Mouse (Mus musculus) right cerebral cortex, postnatal 14 days (tissue): ENCODE results near the gene Slc22a14.

Experiments
- DNase-seq: peaks from one replicate; pipeline ENCODE4 v3.0.0; 2022

Gene Slc22a14

DNA sequence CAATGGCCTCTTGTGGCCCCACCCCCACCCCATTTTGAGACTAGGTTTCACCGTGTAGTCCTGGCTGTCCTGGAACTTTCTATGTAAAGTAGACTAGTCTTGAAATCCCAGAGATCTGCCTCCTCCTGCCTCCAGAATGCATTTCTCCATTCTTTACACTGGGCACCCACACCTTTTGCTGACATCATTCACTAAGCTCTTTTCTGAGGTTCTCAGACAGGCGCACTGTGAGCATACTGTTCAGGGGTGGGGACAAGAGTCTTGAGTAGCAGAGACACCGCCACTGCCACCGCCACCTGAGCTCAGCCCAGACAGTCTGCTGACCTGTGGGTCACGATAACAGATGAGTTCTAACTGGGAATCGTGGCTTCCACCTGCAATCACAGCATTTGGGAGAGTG, 9.4 kb downstream of the Slc22a14 start:
- no peak for DNase-seq

DNA sequence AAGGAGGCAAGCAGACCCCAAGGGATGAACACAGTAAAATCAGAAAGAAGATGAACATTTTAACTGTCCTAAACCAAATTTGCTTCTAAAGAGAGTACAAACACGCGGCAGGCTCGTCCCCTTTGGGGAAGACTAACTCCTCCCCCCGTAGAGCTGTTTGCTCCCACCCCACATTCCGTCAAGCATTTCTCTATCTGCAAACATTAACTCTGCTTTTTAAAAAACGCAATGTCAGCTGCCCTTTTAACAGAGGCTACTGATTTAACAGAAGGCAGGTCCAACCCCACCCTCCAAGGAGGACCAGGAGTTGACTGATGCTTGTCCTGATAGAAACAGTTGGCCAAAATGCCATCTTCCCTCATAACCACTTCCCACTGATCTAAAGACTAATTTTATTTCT, 11.4 kb downstream of the Slc22a14 start:
- no peak for DNase-seq

DNA sequence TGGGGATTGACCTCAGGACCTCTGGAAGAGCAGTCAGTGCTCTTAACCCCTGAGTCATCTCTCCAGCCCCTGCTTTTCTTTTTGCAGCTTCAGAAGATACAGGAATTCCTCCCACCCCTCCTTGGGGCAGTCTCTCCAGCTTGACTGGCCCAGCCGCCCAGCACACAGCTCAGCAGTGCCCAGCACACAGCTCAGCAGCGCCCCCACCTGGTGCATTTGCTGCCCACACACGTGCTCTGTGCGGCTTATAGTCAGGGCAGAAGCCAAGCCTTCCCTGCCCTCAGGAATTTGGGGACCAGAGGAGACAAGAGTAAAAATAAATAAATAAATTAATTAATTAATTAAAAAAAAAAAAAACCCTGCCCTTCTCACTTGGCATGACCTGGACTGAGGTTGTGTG, 13.3 kb downstream of the Slc22a14 start:
- peak; percentile 85 for DNase-seq

DNA sequence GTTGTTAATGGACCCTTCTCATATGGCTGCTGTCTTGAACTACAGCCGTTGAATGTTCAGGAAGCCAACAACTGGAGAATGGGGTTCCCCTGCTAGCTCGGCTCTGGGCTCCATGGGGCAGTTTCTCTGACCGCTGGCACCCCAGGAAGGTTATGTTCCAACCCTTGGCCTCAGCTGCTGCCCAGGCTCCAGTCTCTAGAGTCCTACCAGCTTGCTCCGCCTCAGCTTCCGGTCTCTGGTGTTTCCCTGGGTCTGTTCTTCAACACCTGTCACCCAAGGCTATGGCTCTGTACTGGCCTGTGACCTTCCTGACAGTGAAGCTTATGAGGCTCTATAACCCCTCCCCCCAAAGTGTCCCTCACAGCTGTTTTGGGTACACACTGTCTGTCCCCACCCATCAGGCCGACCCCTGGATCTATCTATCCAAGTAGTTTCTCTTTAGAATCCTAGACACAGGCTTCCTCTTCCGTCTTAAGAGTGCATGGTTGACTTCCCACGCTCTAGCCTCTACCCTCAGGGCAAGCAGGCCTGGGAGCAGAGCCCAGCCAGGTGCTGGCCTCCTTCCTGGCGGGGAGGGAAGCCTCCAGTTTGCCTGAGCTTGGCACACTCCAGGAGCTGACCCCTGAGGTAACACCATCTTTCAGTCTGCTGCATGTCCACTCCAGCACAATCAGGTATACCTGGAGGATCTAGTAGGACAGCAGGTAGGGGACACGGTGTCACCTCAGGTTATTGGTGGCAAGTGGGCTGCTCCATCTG, 14.2 kb downstream of the Slc22a14 start:
- no peak for DNase-seq

DNA sequence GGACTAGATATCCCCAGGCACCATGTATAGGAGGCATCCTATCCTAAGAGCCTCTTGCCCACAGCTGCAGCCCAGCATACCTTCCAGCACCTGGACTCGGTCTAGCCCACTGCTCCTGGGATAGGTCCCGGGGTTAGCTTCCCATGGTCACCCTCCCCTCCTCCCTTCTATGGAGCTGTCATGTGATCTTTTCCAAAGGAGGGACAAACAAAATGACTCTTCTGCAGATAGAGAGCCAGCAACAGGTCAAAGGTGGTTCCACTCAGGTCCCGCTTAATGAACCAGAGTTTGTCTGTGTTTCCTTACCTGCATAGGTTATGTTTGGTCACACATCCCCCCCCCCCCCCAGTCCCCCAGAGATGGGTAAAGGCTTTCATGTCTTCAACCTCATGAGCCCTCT, 14.8 kb downstream of the Slc22a14 start:
- no peak for DNase-seq

DNA sequence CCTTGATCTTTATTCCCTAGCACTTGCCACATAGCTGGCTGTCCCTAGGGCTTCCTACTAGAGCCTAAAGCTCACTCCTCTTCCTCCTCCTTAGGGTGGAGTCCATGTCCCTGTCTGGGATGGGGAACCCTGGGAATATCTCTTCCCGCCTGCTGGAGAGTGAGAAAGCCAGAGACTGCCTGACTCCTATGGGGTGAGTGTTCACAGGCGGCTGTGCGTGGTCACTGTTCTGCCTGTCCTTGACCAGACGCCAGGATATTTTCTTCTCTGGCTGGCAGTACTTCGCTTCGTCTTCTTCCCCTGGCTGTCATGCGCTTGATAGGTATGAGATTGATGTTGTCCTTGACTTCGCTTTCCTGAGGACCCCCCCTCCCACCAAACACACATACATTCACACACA, 19.0 kb downstream of the Slc22a14 start:
- DNase-seq, result no peak

DNA sequence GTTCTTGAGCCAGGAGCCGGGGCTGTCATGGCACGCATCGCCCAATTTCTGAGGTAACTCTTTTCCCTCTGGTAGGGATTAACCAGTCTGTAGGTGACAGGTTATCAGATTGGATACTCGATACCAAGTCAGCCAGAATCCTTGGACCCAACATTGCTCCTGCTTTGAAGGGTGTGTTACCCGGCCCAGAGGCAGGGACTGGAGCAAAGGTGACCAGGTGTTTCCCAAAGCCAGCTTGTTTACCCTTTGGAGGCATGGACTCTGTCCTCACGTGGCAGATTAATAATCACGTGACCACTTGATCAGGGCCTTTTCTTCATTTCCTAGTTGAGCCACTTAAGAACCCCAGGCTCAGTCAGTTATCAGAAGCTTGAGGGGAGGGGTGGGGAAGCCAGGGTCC, 22.6 kb downstream of the Slc22a14 start:
- no peak for DNase-seq

DNA sequence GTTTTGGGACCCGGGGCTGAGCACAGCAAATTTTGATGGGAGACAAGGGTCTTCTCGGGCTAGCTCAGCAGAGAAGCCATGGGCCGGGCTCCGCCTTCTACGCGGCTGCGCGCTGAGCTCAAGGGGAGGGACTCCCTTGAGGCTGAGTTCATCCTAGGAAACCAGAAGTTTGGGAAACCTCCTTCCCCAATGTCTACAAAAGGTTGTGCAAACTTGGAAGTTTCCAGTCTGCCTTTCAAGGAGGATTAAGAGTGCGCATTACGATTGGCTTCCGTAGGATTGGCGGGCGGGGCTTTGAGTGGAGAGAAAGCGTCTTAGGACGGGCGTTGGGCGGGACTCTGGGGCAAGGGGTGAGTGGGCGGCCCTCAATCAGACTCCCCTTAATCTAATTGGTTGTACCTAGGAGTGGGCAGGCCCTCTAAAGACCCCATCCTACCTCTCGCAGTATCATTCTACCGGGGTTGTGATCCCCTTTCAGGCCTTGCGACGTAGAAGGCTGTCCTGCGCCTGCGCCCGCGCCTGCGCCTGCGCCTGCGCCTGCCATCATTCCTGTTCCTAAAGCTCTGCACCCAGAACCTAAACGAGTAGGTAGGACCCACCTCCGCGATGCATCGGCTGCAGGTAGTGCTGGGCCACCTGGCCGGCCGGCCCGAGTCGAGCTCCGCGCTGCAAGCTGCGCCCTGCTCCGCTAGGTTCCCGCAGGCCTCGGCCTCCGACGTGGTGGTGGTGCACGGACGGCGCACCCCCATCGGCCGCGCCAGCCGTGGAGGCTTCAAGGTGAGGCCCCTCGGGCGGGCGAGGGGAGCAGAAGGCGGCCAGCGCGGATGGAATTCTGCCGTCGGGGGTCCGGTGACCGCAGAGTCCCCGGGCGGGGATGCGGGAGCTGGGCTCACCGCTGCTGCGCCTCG, 24.2 kb downstream of the Slc22a14 start, which contains the start of gene Myd88:
Gene Myd88, minus strand, starts transcription at position 503 of the 908 bp plus-strand sequence.
- peak; percentile 94 for DNase-seq

DNA sequence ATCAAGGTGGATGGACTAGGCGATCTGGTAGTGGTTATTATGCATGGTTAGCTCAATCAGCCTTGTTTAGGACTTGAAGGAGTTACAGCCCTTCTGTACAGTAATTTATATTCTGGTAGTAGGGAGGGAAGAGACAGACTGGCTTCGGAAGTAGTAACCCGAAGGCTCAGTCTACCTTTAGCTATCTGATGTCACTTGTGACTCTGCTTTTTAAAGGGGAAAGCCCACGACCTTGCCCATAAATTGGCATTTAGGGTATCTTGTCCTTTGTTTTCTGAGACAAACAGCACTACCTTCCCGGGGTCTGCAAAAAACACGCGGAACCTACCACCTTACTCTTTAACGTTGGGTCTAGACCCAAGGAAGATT, 25.2 kb downstream of the Slc22a14 start:
- DNase-seq, result no peak

DNA sequence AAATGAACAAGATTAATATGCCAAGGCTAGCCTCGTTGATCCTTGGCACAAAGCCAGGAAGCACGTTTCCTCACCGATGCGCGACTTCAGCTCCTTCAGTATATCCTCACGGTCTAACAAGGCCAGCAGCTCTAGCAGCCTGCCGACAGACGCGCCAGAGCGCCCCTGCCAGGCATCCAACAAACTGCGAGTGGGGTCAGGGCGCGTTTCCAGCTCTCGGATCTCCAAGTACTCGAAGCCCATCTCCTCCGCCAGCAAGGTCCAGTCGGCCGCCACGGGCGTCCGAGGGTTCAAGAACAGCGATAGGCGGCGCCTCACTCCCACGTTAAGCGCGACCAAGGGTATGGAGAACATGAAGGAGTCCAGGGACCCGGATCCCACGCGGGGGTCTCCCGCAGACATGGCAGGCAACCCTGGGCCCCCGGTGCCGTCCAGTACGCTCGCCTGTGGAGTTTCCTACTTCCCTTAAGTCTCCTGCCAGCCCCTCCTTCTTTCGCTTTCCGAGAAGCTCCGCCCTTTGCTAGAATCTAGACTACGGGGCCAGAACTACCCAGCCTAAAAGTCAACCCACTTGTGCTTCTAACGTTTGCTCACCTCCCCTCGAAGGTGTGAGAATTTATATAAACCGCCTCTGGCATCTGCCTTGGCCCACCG, 25.7 kb downstream of the Slc22a14 start, which contains the start of gene Acaa1a:
Gene Acaa1a, plus strand, starts transcription at position 119 of the 654 bp plus-strand sequence.
- peak; percentile 54 for DNase-seq

DNA sequence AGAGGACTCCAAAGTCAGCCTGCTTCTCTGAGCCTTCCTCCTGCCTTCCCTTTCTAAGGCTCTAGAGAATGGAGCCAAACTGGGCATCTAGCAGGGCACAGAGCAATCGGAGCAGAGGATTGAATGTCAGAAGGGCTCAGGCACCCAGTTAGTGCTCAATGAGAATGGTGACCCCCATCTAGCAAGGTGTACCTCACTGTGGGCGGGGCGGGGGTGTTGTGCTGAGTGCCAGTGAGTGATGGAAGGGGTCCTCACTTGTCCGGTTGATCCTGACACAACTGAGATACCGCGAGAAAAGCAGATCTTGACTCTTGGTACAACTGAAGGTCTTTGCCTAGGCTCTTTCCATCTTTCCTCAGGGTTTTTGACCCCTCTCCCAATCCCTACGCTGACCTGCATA, 26.2 kb downstream of the Slc22a14 start:
- DNase-seq, result no peak

DNA sequence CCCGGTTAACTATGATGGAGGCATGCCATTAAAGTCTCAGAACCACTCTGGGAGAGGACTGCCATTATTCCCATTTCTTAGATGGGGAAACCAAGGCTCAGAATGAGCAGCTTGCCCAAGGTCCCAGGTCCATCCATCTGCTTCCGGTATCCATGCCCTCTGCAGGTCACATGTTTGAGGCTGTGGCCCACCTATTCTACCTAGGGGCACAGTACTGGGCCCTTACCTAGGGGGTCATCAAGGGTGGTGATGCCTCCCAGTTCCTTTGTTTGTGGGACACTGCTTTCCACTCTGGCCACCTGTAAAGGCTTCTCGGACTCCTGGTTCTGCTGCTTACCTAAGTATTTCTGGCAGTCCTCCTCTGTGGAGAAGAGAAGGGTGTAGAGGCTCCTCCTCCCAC, 27.0 kb downstream of the Slc22a14 start:
- DNase-seq, result no peak

DNA sequence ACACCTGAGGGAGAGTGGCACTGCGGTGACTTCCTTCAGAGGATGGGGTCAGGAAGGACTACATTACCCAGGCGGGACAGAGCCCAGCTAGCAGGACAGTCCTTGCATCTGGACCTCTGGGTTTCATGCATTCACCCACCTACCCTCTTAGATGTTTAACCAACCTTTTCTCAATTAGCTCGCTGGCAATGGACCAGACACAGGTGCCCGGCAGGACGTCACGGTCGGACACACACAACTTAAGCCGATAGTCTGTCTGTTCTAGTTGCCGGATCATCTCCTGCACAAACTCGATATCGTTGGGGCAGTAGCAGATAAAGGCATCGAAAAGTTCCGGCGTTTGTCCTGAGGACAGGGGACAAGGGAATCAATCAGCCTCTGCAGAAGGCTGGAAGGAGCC, 27.5 kb downstream of the Slc22a14 start:
- no peak for DNase-seq

DNA sequence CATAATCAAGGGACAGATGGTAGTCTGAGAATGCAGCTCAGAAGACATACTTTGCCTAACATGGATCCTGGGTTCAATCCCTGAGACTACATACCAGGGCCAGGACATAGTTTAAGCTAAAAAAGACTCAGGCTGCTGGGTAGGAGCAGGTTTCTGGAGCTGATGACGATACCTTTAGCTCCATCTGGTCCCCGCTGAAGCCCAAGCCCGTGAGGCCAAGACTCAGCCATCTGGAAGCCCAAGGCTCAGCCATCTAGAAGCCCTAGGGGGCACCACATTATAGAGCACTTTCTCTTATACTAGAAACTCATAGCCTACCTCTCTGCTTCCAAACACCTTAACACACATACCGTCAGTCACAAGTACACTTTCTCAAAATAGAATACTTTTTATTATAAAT, 29.8 kb downstream of the Slc22a14 start:
- DNase-seq, result no peak

DNA sequence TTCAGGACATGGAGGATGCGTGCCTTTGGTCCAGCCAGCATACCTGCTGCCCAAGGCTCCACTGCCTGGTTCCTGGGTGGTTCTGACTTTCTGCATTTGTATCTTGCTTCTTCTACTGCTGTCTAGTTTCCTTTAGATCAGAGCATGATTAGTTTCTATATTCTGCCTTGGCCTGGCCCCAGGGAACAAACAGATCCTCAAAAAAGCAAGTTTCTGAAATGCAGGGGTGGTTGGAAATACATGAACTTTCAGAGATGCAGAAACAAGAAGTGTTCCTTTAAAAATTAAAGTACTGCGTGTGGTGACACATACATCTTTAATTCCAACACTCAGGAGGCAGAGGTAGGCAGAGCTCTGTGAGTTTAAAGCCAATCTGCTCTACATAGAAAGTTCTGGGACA, 30.5 kb downstream of the Slc22a14 start:
- DNase-seq, result no peak

DNA sequence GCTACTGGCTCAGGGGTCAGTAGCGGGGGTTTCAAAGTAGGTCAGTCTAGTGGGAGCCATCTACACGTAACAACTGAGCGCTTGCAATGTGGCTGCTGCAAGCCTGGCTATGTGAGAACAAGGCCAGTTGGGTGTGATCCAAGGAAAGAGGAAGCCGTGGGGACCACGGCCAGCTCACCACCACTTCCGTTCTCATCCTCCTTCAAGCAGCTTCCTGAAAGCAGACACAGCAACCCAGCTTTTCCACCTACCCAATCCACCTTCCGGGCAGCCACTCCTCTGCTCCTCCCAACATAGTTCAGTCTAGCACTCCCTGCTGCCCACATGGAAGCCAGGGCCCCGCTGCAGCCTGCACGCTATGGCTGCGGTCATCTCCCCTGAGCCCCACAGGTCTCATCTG, 31.0 kb downstream of the Slc22a14 start:
- no peak for DNase-seq

DNA sequence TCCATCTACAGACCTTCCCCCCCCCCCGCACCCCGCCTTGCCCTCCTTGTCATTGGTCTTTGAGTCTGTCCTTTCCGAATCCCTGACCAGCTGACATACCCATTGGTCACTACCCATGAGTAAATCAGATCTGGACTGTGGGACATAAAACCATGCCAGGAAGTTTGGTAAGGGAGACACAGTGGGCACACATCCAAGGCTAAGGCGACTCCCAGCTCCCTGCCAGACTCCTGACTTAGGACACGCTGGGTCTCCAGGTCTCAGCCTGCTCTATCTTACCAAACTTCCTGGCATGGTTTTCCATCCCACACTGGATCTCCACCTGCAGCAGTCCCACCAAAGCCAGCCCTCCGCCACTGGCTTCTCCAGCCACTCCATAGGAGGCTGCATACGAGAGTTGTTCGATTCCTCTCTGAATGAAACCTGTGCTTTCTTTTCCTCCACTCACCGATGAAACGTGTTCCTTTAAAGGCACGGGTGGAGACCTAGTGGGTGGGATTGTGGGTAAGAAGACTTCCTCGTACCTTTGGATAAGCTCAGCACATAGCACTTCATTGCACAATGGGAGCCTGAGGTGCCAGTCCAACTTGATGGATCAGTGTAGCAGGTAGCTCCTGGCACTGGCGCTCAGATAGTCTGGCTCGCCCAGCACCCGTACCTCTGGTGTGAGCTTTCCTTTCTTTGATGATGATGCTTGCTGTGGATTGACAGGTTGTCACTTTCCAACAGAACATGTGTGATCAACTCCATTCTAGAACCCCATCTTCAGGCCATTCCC, 35.0 kb downstream of the Slc22a14 start:
- no peak for DNase-seq

DNA sequence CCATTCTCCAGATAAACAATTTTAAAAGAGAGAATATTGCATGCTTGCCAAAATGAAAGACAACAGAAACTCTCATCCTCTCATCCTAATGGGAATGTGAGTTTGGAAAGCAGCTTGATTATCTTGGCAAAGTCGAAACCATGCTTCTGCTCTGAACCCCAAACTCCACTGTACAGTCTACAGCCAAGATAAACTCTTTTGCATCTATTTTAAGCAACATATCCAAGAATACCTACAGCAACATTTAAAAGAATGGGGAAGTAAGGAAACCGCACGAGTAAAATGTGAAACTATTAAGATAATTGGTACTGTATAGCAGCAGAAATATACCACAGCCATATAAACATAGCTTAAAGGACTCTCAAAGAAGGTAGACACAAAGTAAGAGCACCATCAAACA, 36.9 kb downstream of the Slc22a14 start:
- no peak for DNase-seq

DNA sequence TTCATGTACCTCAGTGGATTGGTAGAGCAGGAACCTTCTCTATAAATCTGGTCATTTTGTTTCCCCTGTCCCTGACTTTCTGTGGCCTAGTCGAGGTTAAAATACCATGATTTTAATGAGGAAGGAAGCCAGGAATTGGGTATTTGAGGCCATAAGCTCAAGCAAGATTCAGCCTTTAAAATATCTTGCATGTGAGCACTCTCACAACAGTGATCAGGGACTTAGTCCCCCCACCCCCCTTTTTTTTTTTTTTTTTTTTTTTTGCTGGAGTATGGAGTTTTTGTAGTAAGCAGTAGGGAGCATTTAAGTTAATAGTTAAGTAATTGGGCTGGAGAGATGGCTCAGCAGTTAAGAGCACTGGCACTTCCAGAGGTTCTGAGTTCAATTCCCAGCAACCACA, 41.2 kb downstream of the Slc22a14 start:
- no peak for DNase-seq

DNA sequence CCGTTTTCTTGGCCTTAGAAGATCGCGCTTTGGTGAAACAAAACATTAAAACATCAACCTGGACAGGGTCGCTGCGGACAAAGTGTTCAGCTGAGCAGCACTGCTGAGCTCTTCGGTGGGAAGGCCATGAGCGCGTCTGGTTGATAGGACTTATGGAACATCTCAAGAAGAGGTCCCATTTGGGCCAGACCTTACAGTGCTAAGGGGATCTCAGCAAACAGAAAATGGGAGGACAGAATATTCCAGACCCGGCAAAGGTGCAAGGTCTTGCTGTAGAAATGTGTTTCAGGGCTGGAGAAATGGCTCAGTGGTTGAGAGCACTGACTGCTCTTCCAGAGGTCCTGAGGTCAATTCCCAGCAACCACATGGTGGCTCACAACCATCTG, 42.1 kb downstream of the Slc22a14 start:
- no peak for DNase-seq

DNA sequence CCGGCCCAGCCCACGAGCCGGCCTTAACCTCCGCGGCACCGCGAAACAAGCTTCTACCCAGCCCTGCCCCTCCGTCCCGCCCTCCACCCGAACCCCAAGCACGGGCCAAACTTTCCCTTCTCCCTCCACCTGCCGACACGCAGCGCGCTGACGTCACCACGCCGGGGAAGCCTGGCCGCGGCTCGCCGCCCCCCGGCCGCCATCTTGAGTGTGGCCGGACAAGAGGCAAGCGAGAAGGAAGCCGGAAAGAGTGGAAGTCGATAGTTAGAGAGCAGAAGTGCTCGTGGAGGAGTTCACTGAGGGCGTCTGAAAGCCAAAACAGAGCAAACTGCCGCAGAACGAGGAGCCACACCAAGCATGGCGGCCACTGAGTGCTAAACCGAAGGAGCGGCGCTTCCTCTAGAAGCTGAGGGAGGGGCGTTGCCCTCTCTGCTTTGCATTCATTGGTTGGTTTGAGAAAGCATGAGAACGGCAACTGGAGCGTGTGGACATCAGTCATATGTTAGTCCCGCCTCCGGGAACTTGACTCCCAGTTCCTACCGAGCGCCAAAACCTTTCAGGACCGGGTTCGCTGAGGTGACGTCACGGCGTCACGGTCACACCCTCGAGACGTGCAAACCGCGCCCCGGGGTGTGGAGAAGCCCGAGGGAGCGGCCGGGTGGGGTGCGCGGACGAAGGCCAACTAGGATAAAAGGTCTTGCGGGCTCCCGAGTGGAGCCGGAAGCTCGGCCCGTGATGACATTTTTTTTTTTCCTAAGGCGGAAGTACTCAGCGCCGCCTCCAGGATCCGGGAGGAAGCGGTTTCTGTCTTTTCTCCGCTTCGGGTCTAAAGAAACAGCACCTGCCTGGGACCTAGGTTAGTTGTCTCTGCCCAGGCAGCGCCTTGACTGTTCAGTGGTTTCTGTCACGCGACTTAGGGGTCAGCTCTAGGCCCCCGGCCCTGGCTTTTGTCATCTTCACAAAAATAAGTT, 42.8 kb downstream of the Slc22a14 start, which contains the start of gene Oxsr1:
Gene Oxsr1, minus strand, starts transcription at position 139 of the 971 bp plus-strand sequence.
- peak; percentile 95 for DNase-seq
